Mouse (Mus musculus) retina, postnatal 7 days (tissue): ENCODE data around the gene Filip1l.

Experiments used
- DNase-seq: peaks from one replicate; pipeline ENCODE4 v3.0.0-alpha.2; 2012; ENCODE audit warnings: low read depth, low spot score

Filip1l gene

DNA sequence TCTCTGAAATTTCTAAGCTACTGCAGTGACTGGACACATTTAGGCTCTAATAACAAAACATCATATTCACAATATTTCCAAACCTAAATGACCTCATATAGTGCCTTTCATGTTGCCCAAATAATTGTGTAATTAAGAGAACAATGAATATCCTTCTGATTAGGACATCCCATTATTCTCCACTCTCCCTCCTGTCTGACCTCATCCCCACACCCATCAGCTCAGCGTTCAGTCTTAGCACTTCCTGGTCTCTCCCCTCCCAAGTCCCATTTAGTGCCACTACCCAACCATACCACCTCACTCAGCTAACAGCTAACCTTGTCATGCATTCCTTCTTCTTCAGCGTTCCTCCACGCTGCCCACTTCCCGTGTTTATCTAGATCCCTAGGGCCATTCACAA lies 130.0 kb downstream of the Filip1l start:
- no peak for DNase-seq

DNA sequence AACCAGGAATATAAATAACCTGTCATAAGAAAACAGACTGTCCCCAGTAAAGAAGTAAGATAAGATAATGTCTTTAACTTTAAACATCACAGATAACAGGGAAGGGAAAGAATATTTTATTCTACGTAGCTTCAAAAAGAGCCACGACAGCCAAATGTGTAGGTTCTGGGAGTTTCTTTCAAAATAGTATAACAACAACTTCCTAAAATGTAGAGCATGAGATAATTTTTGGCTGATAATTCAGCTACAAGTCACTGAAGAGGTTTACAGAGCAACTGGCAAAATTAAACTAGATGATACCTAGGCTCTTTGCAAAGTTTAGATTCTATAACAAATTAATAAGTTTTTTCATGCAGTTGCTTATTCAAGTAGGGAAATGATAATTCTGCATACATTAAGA lies 130.6 kb downstream of the Filip1l start:
- no peak for DNase-seq

- DNase-seq = no peak
These were observed 131.3 kb downstream of the Filip1l start for GRCm38 (mm10) chr16:57484043-57484795.

- DNase-seq = no peak
These were observed 132.4 kb downstream of the Filip1l start for GRCm38 (mm10) chr16:57485265-57485664.

- DNase-seq = no peak
These were observed 133.4 kb downstream of the Filip1l start for GRCm38 (mm10) chr16:57486266-57486665.

GRCm38 (mm10) chr16:57488661-57489060 lies 135.8 kb downstream of the Filip1l start:
- DNase-seq = no peak

GRCm38 (mm10) chr16:57490691-57491090 lies 137.8 kb downstream of the Filip1l start:
- DNase-seq = no peak

- DNase-seq = no peak
These were observed 139.0 kb downstream of the Filip1l start for GRCm38 (mm10) chr16:57491853-57492252.

DNA sequence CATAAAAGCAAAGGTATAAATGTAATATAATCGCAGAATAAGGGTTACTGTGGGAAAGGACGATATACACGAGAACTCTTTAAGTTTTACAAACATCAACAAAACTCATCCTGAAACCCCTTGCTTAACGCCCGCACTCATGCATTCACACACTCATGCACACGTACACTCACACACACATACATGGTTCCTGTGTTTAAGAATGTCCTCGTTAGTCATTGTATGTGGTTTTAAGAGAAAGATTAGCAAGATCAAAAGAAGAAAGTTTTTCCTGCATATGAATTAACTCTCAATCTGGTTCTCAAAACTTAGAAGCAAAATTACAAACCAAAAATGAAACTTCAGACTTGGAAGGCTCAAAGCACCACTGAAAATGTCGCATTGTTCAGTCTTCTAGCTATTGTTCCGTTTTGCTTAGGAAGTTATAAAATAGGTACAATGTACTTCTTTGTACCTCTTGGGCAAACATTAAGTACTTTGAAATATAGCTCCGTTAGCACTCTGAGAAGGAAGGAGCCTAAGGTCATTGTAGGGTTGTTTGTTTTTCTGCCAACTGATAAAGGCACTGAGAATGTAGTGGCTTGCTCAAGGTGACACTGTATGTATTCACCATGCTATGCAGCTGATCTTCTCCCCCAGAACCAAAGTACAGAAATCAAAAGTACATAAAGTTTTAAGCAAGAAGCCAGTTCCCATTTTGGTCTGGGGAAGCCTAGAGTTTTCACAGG lies 142.7 kb downstream of the Filip1l start:
- no peak for DNase-seq

DNA sequence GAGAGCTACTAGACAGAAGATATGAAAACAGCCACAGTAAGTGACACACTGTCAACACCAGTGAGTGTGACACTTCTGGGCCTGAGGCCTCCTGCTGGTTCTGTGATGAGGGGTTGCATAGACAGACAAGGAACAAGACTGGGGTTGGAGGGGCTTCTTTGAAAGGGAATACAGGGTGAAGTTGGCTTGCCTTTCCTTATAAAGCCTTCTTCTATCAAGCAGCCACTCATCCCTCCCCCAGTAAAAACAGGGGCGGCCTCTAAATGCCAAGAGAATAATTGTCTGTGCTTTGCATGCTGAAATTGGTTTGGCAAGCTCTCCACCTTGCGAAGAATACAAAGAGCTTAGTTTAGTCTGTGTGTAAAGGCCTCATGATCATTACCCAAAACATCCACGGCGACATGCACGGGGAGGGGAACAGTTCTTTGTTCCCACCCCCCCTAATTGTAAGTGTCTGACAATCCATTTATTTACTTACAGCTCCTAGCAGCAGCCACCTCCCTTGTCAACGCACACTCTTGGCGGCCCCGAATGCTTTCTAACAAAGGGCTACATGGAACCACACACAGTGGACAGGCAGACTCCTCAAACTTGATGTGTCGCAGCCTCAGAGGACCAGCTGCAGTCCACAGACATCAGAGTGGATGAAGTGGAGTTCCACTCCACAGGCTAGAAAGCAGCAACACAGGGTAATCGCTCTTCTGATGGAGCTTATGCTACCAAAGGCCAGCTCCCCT lies 143.7 kb downstream of the Filip1l start:
- DNase-seq = peak; percentile 4

DNA sequence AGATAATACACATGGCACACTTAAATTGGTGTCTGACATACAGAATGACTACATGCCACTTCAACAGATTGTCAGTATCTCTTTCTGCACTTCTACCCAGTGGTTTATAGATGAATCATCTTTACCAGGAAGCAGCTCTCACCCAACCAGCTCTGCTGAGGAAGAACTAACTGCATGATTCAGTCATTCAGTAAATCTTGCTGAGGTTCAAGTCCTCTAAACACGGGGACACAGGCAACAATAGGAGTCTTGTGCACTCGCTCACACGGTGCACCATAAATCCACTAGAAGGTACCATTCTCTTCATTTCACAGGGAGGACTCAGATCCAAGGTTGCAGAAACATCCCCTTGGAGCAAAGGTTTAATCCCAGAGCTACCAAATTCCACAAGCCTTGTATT lies 148.0 kb downstream of the Filip1l start:
- no peak for DNase-seq

DNA sequence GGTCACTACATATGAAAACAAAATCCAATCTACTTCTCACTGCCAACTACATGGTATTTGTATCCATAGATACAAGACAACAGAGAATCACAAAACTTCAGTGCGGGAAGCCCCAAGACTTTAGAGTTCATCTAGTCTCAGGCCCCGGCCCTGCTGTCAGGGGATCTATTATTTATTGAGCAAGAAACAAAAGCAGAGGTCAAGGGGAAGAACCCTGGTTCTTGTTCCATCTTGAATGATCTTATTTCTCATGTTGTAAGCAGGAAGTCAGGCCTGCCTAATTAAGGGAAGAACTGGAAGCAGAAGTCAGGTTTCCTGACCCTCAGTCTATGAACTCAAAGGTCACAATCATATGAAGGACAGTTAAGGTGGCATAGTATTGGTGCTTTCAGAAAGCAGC lies 149.3 kb downstream of the Filip1l start:
- DNase-seq = no peak

DNA sequence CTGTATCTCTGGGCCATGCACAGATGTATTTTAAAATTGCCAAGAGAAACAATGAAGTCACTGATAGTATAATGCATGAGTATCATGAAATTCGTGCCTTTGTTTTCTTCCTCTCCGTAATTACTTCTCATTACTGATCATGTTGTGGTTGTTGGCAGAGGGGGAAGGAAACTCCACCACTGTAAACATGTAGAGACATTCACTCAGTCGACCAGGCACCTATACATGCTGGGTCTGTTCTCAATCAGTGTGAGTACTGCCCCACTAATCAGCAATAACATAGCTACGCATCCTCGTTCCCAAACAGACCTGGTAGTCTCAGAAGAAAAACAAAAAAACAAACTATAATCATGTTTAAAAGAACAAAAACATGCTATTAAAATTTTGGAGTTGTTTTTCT lies 149.9 kb downstream of the Filip1l start:
- no peak for DNase-seq

GRCm38 (mm10) chr16:57504728-57505127 lies 151.8 kb downstream of the Filip1l start:
- DNase-seq = no peak

DNA sequence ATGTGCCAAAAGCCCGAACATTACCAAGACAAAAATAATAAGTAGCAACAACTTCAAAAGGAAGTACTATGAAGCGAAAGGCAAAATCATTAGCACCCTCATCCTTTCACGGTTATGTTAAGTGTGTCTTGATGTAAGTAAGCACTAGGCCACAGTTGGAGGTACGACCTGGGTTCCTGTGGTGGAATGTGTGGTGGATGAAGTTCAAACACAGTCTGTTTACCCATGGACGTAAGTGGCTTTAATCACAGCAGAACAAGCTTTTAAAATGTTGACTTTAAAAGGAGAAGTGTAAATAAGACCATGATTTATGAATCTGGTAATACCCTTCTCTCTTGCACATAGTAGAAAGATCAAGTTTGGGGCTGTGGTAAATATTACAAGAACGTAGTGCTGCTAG lies 153.2 kb downstream of the Filip1l start:
- no peak for DNase-seq

- DNase-seq = no peak
These were observed 155.5 kb downstream of the Filip1l start for GRCm38 (mm10) chr16:57508351-57508750.

- DNase-seq = no peak
These were observed 156.2 kb downstream of the Filip1l start for GRCm38 (mm10) chr16:57509099-57509498.

- DNase-seq = no peak
These were observed 160.7 kb downstream of the Filip1l start for GRCm38 (mm10) chr16:57513562-57513961.

DNA sequence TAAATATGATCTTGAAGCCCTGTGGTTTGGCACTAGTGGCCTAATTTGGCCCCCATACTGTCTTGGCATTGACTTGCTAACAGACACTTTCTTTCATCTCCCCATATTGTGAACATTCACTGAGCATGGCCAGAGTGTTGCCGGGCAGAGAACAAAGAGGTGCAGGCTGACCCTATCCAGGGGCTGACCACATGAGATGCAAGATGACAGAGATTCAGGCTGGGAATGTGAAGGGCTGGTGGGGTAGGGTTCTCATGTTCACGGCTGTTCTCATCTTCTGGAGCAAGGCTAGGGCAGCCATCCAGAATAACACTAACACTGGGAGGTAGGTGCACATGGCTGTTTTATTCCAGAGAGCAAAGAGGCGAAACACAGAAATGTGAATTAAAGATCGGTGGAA lies 161.5 kb downstream of the Filip1l start:
- no peak for DNase-seq

- DNase-seq = no peak
These were observed 162.7 kb downstream of the Filip1l start for GRCm38 (mm10) chr16:57515636-57516035.

DNA sequence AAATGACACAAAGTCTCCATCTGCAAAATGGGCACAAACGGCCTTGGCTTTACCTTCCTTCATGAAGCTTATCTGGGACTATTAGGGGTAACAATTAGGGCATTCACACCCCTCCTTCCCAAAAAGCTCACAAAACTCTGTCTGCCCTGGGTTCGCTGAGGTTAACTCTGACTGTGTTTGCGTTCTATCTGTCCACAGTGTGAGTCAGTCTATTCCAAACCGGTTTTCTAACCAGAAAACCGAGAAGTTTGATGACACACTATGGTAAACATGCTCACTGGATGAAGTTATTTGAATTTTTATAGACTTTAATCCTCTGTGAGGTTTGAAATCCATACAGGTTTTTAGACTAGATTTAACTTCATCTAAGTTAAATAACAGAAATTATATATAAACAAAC lies 172.2 kb downstream of the Filip1l start:
- no peak for DNase-seq

DNA sequence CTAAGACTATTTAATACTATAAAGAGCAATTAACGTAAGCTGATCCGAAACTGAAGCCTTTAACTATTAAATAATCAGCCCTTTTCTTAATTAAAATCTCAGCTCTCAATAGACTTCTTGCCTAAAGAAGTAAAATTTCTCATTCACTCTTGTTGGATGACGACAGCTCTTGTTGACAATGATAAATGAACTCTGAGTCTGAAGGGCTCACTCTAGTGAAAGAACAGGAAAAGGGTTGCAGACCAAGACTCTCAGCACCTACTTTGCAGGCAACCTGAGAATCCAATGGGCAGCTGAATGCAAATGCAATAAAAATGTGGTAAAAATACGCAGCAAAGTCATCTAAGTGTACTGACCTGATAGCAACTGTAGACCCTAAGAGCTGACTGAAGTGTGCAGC lies 172.6 kb downstream of the Filip1l start:
- no peak for DNase-seq

DNA sequence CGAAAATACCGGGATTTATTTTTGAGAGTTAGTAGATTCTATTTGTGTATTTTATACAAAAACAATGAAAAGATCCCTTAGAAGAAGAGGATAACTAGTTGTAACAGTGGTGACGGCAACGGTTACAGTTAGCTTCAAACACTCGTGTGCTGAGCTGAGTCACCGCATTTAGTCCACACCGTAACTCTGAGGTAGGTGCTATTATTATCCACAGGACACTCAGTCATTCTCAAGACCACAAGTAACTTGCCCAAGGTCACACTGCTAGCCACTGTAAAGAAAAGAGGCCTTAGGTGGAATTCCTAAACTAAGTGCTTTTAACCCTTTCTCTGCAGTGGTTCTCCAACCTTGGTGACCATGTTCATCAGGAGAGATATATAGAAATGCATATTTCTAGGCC lies 174.0 kb downstream of the Filip1l start:
- no peak for DNase-seq
